Mouse (Mus musculus) limb, embryonic 11.5 days (tissue): ENCODE results near the gene Ccdc85c. TPM values are rescaled to one million over a fixed set of nuclear protein-coding genes. Genes with fewer than 3 reads are reported as not detected.

Experiments used
- ATAC-seq: fragments of 200-750 bp; cut with Nextera tagmentation; 2 replicates; pipeline ENCODE4 v1.8.0; 2017; ENCODE audit warnings: low read depth; ENCODE audit not compliant: insufficient number of reproducible peaks, low FRiP score, low TSS enrichment
- DNase-seq: peaks from one replicate; pipeline ENCODE4 v3.0.0-alpha.2; 2015; ENCODE audit warnings: low spot score
- H3K27ac ChIP-seq: fragments of 300-500 bp; sonication (generic); replicated peaks from 2 replicates; pipeline ENCODE4 v1.5.1; 2014; ENCODE audit warnings: low read depth, mild to moderate bottlenecking, low read length
- H3K27me3 ChIP-seq: fragments of 300-500 bp; sonication (generic); 2 replicates; pipeline ENCODE4 v1.6.1; 2014; ENCODE audit warnings: mild to moderate bottlenecking, low read length, mixed read lengths; ENCODE audit not compliant: control insufficient read depth, insufficient read depth
- H3K36me3 ChIP-seq: fragments of 300-500 bp; sonication (generic); 2 replicates; pipeline ENCODE4 v1.6.1; 2014; ENCODE audit warnings: mild to moderate bottlenecking, low read length, moderate library complexity, mixed read lengths; ENCODE audit not compliant: control insufficient read depth, insufficient read depth
- H3K4me1 ChIP-seq: fragments of 300-500 bp; sonication (generic); 2 replicates; pipeline ENCODE4 v1.6.1; 2014; ENCODE audit warnings: low read length, mixed read lengths; ENCODE audit not compliant: control insufficient read depth, insufficient read depth
- H3K4me2 ChIP-seq: fragments of 300-500 bp; sonication (generic); 2 replicates; pipeline ENCODE4 v1.6.1; 2014; ENCODE audit warnings: low read depth, mild to moderate bottlenecking, moderate library complexity; ENCODE audit not compliant: severe bottlenecking
- H3K4me3 ChIP-seq: fragments of 300-500 bp; sonication (generic); 2 replicates; pipeline ENCODE4 v1.5.1; 2014; ENCODE audit warnings: low read depth, low read length
- H3K9ac ChIP-seq: fragments of 300-500 bp; sonication (generic); 2 replicates; pipeline ENCODE4 v1.6.1; 2014; ENCODE audit warnings: mild to moderate bottlenecking, low read length
- H3K9me3 ChIP-seq: fragments of 300-500 bp; sonication (generic); 2 replicates; pipeline ENCODE4 v1.6.1; 2016; ENCODE audit warnings: low read length; ENCODE audit not compliant: control insufficient read depth
- WGBS: fragments of 180-500 bp; shearing (Covaris S2); extraction: QIAGEN DNeasy Blood & Tissue Kit; methylation state at CpG from one replicate; pipeline ENCODE4 v1.1.7; 2014; 5-methylcytosine and 5-hydroxymethylcytosine counted together
- polyA plus RNA-seq: library from polyadenylated mRNA; unstranded; fragments of >200 nt; fragmentation: Nextera tagmentation; extraction: Ambion mirVana; gene quantifications from 2 replicates; pipeline ENCODE4 v1.2.1, GENCODE M21; 2014

Gene Ccdc85c
- polyA plus RNA-seq, 1 experiment from 2014 or later, result 7.3 TPM

DNA sequence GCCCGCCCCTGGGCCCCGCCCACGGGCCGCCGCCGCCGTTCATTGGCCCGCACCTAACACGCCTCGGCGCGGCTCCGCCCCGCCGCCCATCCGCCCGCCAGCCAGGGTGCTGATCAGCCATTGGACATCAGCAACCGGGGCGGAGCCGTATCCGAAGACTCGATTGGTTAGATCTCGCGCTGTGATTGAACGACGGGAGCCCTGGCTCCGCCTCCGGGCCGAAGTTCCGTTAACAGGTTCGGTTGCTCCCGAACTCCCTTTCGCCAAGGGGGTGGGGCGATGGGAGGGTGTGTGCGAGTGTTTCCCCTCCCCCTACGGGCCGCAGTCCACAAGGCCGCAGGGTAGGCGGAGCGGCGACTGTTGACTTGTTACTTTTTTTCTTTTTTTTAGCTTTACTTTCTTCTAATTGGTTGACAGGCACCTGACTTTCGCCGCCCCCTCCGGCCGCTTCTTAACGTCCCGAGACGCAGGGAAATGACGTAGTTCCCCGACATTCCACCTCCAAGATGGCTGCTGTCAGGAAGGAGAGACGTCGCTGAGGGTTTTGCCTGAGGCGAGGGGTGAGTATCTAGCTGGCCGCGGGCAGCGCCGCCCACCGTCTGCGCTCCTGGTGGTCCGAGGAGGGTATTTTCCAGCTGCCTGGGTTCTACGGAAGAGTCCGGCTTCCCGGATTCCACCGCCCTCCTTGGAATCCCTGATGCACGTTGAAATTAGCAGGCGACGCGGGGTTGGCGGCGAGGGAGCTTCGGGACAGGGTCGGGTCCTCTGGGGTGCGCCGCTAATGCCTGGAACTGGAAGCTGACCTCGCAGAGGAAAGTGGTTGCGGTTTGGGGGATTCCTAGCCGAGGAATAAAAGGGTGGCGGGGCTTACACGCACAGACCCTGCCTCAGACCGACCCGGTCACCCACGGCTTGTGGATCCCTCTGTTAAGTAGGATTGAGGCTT, 95.6 kb downstream of the Ccdc85c start, which contains the start of gene Ccnk:
TSS of gene Ccnk (plus strand) at position 259 of the 946 bp plus-strand sequence.
- DNase-seq (peak; percentile 98), ATAC-seq (peak; percentile 98)
- no peaks in the 10 kb centered on the region for H3K9me3 ChIP-seq
- under 1% methylated on average over 82 of the region's 82 CpGs for WGBS
- H3K4me3 ChIP-seq, result peak within 1 kb of the TSS; percentile 98
- peak within 1 kb of the TSS; percentile 94 for H3K9ac ChIP-seq
- no peaks in the 10 kb centered on the region for H3K36me3 ChIP-seq
- H3K27me3 ChIP-seq, result no peaks in the 10 kb centered on the region
- peaks cover 6% of the 10 kb centered on the region; the same call in 1 of the 2 replicates for H3K4me1 ChIP-seq
- H3K4me2 ChIP-seq, result peak within 1 kb of the TSS; percentile 85
- peak within 1 kb of the TSS; percentile 77 for H3K27ac ChIP-seq

DNA sequence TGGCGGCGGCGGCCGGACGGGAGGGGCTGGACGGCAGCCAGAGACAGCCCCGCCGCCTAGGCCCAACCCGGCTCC, 96.1 kb downstream of the Ccdc85c start, which contains the start of gene Setd3:
TSS of gene Setd3 (minus strand) at position 69 of the 75 bp plus-strand sequence.
- Histone ChIP-seq H3K9me3 (no peaks in the 10 kb centered on the region), H3K27me3 (no peaks in the 10 kb centered on the region), H3K4me1 (peaks cover 6% of the 10 kb centered on the region; the same call in 1 of the 2 replicates), H3K4me3 (peak within 1 kb of the TSS; percentile 98), H3K9ac (peak within 1 kb of the TSS; percentile 94), H3K4me2 (peak within 1 kb of the TSS; percentile 85), H3K27ac (peak within 1 kb of the TSS; percentile 77), H3K36me3 (no peaks in the 10 kb centered on the region)
- no peak for ATAC-seq
- DNase-seq, result no peak
- 1% methylated on average over 9 of the region's 9 CpGs for WGBS

- ATAC-seq, result peak; percentile 29; the same call in 1 of the 2 replicates
- Histone ChIP-seq H3K36me3 (no peaks in the 10 kb centered on the region), H3K4me3 (peak overlapping the region; percentile 98), H3K27ac (peak overlapping the region; percentile 77), H3K9me3 (no peaks in the 10 kb centered on the region), H3K27me3 (no peaks in the 10 kb centered on the region), H3K4me1 (peaks cover 6% of the 10 kb centered on the region; the same call in 1 of the 2 replicates), H3K9ac (peak overlapping the region; percentile 94), H3K4me2 (peak overlapping the region; percentile 80)
- peak; percentile 69 for DNase-seq
- WGBS, result under 1% methylated on average over 78 of the region's 103 CpGs
Observed at GRCm38 (mm10) chr12:108178331-108179245, 96.6 kb downstream of the Ccdc85c start.

- 74% methylated on average over 3 of the region's 3 CpGs for WGBS
- Histone ChIP-seq H3K9me3 (no peaks in the 10 kb centered on the region), H3K4me1 (peaks cover 6% of the 10 kb centered on the region; the same call in 1 of the 2 replicates), H3K27me3 (no peaks in the 10 kb centered on the region), H3K9ac (no peak overlapping the region), H3K36me3 (no peaks in the 10 kb centered on the region), H3K27ac (no peak overlapping the region), H3K4me2 (no peak overlapping the region), H3K4me3 (no peak overlapping the region)
- DNase-seq (no peak), ATAC-seq (no peak)
Observed at GRCm38 (mm10) chr12:108176366-108176765, 98.9 kb downstream of the Ccdc85c start.

DNA sequence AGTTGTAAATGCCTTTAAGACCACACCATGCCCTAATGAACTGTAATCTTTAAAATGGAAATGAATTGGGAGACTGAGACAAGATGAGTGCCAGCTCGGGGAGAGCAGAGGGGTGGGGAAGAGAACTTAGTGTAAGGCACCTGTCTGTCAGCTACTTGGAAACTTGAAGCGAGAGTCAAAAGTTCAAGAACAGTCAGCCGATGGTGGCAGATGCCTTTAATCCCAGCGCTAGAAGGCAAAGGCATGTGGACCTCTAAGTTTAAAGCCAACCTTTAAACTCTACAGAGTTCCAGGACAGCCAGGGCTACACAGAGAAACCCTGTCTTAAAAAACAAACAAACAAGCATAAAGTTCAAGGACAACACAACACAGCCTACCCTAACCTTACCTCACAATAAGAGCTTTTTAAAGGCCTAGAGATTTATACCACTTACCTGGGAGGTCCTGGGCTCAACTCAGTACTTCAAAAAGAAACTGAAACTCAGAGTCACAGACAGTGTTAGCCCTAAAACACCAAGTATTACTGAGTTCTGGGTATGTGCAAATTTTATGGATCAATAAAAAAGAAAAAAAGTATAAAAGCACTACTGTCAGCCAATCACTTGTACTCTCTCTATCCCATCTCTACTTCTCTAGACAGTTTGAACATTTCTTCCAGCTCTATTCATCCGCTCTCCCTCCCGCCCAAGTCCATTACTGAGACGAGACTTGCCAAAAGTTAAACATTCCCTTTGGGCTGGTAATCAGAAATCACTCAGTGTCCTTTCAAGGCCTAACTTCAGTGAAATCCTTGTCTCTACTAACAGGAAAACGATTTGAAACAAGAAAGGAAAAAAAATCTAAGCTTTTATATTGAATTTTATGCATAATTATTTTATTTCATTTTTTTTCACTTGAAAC, 100.4 kb downstream of the Ccdc85c start:
- DNase-seq (no peak), ATAC-seq (no peak)
- peaks cover 2% of the 10 kb centered on the region; the same call in 1 of the 2 replicates for H3K4me1 ChIP-seq
- WGBS, result 69% methylated on average over 8 of the region's 8 CpGs
- no peak overlapping the region for H3K4me3 ChIP-seq
- H3K36me3 ChIP-seq, result no peaks in the 10 kb centered on the region
- no peak overlapping the region for H3K9ac ChIP-seq
- H3K27ac ChIP-seq, result no peak overlapping the region
- H3K27me3 ChIP-seq, result no peaks in the 10 kb centered on the region
- H3K4me2 ChIP-seq, result no peak overlapping the region
- no peaks in the 10 kb centered on the region for H3K9me3 ChIP-seq

DNA sequence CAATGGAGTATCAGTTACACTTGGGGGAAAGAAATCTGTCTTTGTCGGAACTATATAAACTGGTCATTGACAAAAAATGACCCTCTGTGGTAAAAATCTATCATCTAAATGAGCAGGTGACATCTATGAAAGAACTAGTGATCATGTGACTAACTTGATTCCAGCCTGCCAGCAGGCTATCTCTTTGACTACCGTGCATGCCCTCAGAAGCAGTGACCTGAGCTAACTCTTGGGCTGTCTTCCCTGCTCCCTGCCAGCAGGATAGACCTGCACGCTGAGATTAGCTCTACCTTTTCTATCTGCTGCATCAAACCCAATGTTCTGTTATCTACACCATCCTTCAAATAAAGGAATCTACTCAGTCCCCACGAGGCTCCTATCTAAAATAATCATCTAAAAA, 102.6 kb downstream of the Ccdc85c start:
- Histone ChIP-seq H3K4me3 (no peak overlapping the region), H3K4me1 (peaks cover 2% of the 10 kb centered on the region; the same call in 1 of the 2 replicates), H3K27me3 (no peaks in the 10 kb centered on the region), H3K36me3 (no peaks in the 10 kb centered on the region), H3K27ac (no peak overlapping the region), H3K9ac (no peak overlapping the region), H3K9me3 (no peaks in the 10 kb centered on the region), H3K4me2 (no peak overlapping the region)
- DNase-seq (no peak), ATAC-seq (no peak)
- WGBS, result 76% methylated on average over 4 of the region's 4 CpGs

GRCm38 (mm10) chr12:108171336-108171735, 103.9 kb downstream of the Ccdc85c start:
- no peaks in the 10 kb centered on the region for H3K9me3 ChIP-seq
- no peak overlapping the region for H3K27ac ChIP-seq
- no peaks in the 10 kb centered on the region for H3K4me1 ChIP-seq
- no peak overlapping the region for H3K4me2 ChIP-seq
- H3K4me3 ChIP-seq, result no peak overlapping the region
- DNase-seq (no peak), ATAC-seq (no peak)
- no peaks in the 10 kb centered on the region for H3K27me3 ChIP-seq
- H3K36me3 ChIP-seq, result no peaks in the 10 kb centered on the region
- H3K9ac ChIP-seq, result no peak overlapping the region

DNA sequence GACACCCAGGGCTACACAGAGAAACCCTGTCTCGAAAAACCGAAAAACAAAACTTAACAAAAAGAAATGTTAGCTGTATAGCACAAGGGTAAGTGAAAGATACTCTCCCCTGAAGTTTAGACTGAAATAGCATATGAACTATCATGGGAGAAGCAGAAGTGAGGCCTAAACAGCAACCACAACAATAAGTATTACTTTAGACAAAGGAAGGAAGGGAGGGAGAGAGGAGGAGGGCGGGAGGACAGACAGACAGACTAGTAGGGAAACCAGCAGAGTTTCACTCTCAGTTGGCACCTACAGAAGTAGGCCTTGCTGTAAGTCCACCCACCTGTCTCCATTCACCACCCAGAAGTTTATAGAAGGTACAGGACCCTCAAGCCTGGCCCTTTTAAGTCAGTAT, 104.8 kb downstream of the Ccdc85c start:
- no peak for ATAC-seq
- no peaks in the 10 kb centered on the region for H3K9me3 ChIP-seq
- WGBS, result 85% methylated on average over 3 of the region's 3 CpGs
- no peak overlapping the region for H3K27ac ChIP-seq
- H3K4me3 ChIP-seq, result no peak overlapping the region
- H3K9ac ChIP-seq, result no peak overlapping the region
- no peaks in the 10 kb centered on the region for H3K36me3 ChIP-seq
- H3K27me3 ChIP-seq, result no peaks in the 10 kb centered on the region
- no peak for DNase-seq
- H3K4me1 ChIP-seq, result no peaks in the 10 kb centered on the region
- H3K4me2 ChIP-seq, result no peak overlapping the region
